Mouse (Mus musculus) embryonic facial prominence, embryonic 14.5 days (tissue): ENCODE measurements around the gene Celsr3. TPM values are rescaled to one million over a fixed set of nuclear protein-coding genes. Genes with fewer than 3 reads are reported as not detected.

ENCODE experiments used
- ATAC-seq: fragments of 200-750 bp; cut with Nextera tagmentation; 2 replicates; pipeline ENCODE4 v1.8.0; 2017; ENCODE audit warnings: low read depth, moderate number of reproducible peaks, moderate TSS enrichment
- DNase-seq: peaks from one replicate; pipeline ENCODE4 v3.0.0-alpha.2; 2015; ENCODE audit warnings: low spot score
- H3K27ac ChIP-seq: fragments of 300-500 bp; sonication (generic); replicated peaks from 2 replicates; pipeline ENCODE4 v1.5.1; 2014; ENCODE audit warnings: low read depth, mild to moderate bottlenecking, low read length, moderate library complexity
- H3K27me3 ChIP-seq: fragments of 300-500 bp; sonication (generic); replicated peaks from 2 replicates; pipeline ENCODE4 v1.6.1; 2014; ENCODE audit warnings: low read length; ENCODE audit not compliant: control insufficient read depth, insufficient read depth
- H3K36me3 ChIP-seq: fragments of 300-500 bp; sonication (generic); 2 replicates; pipeline ENCODE4 v1.6.1; 2014; ENCODE audit warnings: low read length, mixed read lengths; ENCODE audit not compliant: control insufficient read depth, insufficient read depth
- H3K4me1 ChIP-seq: fragments of 300-500 bp; sonication (generic); 2 replicates; pipeline ENCODE4 v1.6.1; 2014; ENCODE audit warnings: antibody characterized with exemption, low read length; ENCODE audit not compliant: control insufficient read depth, insufficient read depth
- H3K4me2 ChIP-seq: fragments of 300-500 bp; sonication (generic); 2 replicates; pipeline ENCODE4 v1.6.1; 2014; ENCODE audit warnings: low read depth, mild to moderate bottlenecking, low read length, moderate library complexity, mixed read lengths
- H3K4me3 ChIP-seq: fragments of 300-500 bp; sonication (generic); 2 replicates; pipeline ENCODE4 v1.5.1; 2014; ENCODE audit warnings: low read depth, mild to moderate bottlenecking, low read length
- H3K9ac ChIP-seq: fragments of 300-500 bp; sonication (generic); 2 replicates; pipeline ENCODE4 v1.6.1; 2014; ENCODE audit warnings: low read depth, mild to moderate bottlenecking, low read length, moderate library complexity, mixed read lengths
- H3K9me3 ChIP-seq: fragments of 300-500 bp; sonication (generic); 2 replicates; pipeline ENCODE4 v1.6.1; 2016; ENCODE audit warnings: low read length; ENCODE audit not compliant: control insufficient read depth
- WGBS: fragments of 180-500 bp; shearing (Covaris S2); extraction: QIAGEN DNeasy Blood & Tissue Kit; methylation state at CpG from one replicate; pipeline ENCODE4 v1.1.7; 2014; 5-methylcytosine and 5-hydroxymethylcytosine counted together
- polyA plus RNA-seq: library from polyadenylated mRNA; unstranded; fragments of >200 nt; fragmentation: Nextera tagmentation; extraction: Ambion mirVana; gene quantifications from 2 replicates; pipeline ENCODE4 v1.2.1, GENCODE M21; 2014

Gene Celsr3
- polyA plus RNA-seq, 1 experiment from 2014 or later, result 0.70 TPM

- H3K27ac ChIP-seq, result no peak overlapping the region
- no peaks in the 10 kb centered on the region for H3K9me3 ChIP-seq
- H3K4me1 ChIP-seq, result peaks cover 9% of the 10 kb centered on the region
- no peak overlapping the region for H3K4me2 ChIP-seq
- WGBS, result 81% methylated on average over 5 of the region's 5 CpGs
- H3K36me3 ChIP-seq, result peaks cover 63% of the 10 kb centered on the region
- H3K4me3 ChIP-seq, result no peak overlapping the region
- no peak for DNase-seq
- ATAC-seq, result no peak
- no peaks in the 10 kb centered on the region for H3K27me3 ChIP-seq
- H3K9ac ChIP-seq, result no peak overlapping the region
Measured at GRCm38 (mm10) chr9:108810516-108810915, 15.6 kb upstream of the Celsr3 start.

- ATAC-seq (no peak), DNase-seq (no peak)
- 90% methylated on average over 7 of the region's 7 CpGs for WGBS
- Histone ChIP-seq H3K4me2 (no peak overlapping the region), H3K36me3 (peaks cover 68% of the 10 kb centered on the region), H3K4me3 (no peak overlapping the region), H3K9me3 (no peaks in the 10 kb centered on the region), H3K9ac (no peak overlapping the region), H3K27ac (no peak overlapping the region), H3K27me3 (no peaks in the 10 kb centered on the region), H3K4me1 (no peaks in the 10 kb centered on the region)
Measured at GRCm38 (mm10) chr9:108815557-108815956, 10.6 kb upstream of the Celsr3 start.

- Histone ChIP-seq H3K4me2 (no peak overlapping the region), H3K4me3 (no peak overlapping the region), H3K4me1 (no peaks in the 10 kb centered on the region), H3K27ac (no peak overlapping the region), H3K9me3 (no peaks in the 10 kb centered on the region), H3K36me3 (peaks cover 36% of the 10 kb centered on the region), H3K27me3 (peaks cover 17% of the 10 kb centered on the region), H3K9ac (no peak overlapping the region)
- no peak for DNase-seq
- no peak for ATAC-seq
- WGBS, result 68% methylated on average over 3 of the region's 3 CpGs
Measured at GRCm38 (mm10) chr9:108819495-108819894, 6.6 kb upstream of the Celsr3 start.

GRCm38 (mm10) chr9:108820077-108820476 lies 6.0 kb upstream of the Celsr3 start:
- Histone ChIP-seq H3K4me1 (no peaks in the 10 kb centered on the region), H3K4me2 (no peak overlapping the region), H3K27me3 (peaks cover 22% of the 10 kb centered on the region), H3K36me3 (peaks cover 30% of the 10 kb centered on the region), H3K9me3 (no peaks in the 10 kb centered on the region), H3K9ac (no peak overlapping the region), H3K27ac (no peak overlapping the region), H3K4me3 (no peak overlapping the region)
- DNase-seq, result no peak
- WGBS, result 60% methylated on average over 5 of the region's 5 CpGs
- ATAC-seq, result no peak

GRCm38 (mm10) chr9:108824144-108824685 lies 1.9 kb upstream of the Celsr3 start:
- no peak for DNase-seq

GRCm38 (mm10) chr9:108824755-108825413 lies 1.2 kb upstream of the Celsr3 start:
- H3K9ac ChIP-seq, result no peak overlapping the region
- no peak overlapping the region for H3K4me2 ChIP-seq
- DNase-seq (peak; percentile 67), ATAC-seq (peak; percentile 68)
- no peaks in the 10 kb centered on the region for H3K9me3 ChIP-seq
- H3K4me1 ChIP-seq, result peaks cover 12% of the 10 kb centered on the region; the same call in 1 of the 2 replicates
- H3K36me3 ChIP-seq, result no peaks in the 10 kb centered on the region
- H3K4me3 ChIP-seq, result 0 out of 2 replicates have a peak overlapping the region, but pooled peaks have one; percentile 44
- no peak overlapping the region for H3K27ac ChIP-seq
- WGBS, result 0% methylated on average over 31 of the region's 31 CpGs
- H3K27me3 ChIP-seq, result peaks cover 68% of the 10 kb centered on the region

More at GRCm38 (mm10) chr9:108824144-108824685, 1.9 kb upstream of the Celsr3 start:
- no peak overlapping the region for H3K9ac ChIP-seq
- no peak for ATAC-seq
- H3K27ac ChIP-seq, result no peak overlapping the region
- H3K27me3 ChIP-seq, result peaks cover 61% of the 10 kb centered on the region
- H3K36me3 ChIP-seq, result no peaks in the 10 kb centered on the region
- no peak overlapping the region for H3K4me3 ChIP-seq
- peaks cover 12% of the 10 kb centered on the region; the same call in 1 of the 2 replicates for H3K4me1 ChIP-seq
- no peak overlapping the region; the same call in 1 of the 2 replicates for H3K4me2 ChIP-seq
- no peaks in the 10 kb centered on the region for H3K9me3 ChIP-seq
- WGBS, result 6% methylated on average over 25 of the region's 25 CpGs

- peak; percentile 23; the same call in 1 of the 2 replicates for ATAC-seq
- peak; percentile 69 for DNase-seq
- Histone ChIP-seq H3K9me3 (no peaks in the 10 kb centered on the region), H3K27ac (no peak overlapping the region), H3K4me2 (peak overlapping the region; percentile 83), H3K4me3 (peak overlapping the region; percentile 44), H3K9ac (no peak overlapping the region), H3K27me3 (peaks cover 87% of the 10 kb centered on the region), H3K36me3 (no peaks in the 10 kb centered on the region), H3K4me1 (peaks cover 15% of the 10 kb centered on the region; the same call in 1 of the 2 replicates)
- WGBS, result 3% methylated on average over 31 of the region's 39 CpGs
Measured at GRCm38 (mm10) chr9:108826700-108827340, 700 bp downstream of the Celsr3 start.

GRCm38 (mm10) chr9:108827454-108827853 lies 1.3 kb downstream of the Celsr3 start:
- Histone ChIP-seq H3K27me3 (peaks cover 93% of the 10 kb centered on the region), H3K4me3 (peak overlapping the region; percentile 37), H3K9me3 (no peaks in the 10 kb centered on the region), H3K36me3 (no peaks in the 10 kb centered on the region), H3K4me1 (peaks cover 19% of the 10 kb centered on the region), H3K27ac (no peak overlapping the region), H3K4me2 (peak overlapping the region; percentile 83), H3K9ac (no peak overlapping the region)
- no peak for ATAC-seq
- DNase-seq, result no peak
- WGBS, result 8% methylated on average over 33 of the region's 34 CpGs
